Mouse (Mus musculus): ENCODE data around the gene E2f3. TPM values are rescaled to one million over a fixed set of nuclear protein-coding genes. Genes with fewer than 3 reads are reported as not detected.

Gene E2f3
- polyA plus RNA-seq, 1 experiment = 29.7 TPM

DNA sequence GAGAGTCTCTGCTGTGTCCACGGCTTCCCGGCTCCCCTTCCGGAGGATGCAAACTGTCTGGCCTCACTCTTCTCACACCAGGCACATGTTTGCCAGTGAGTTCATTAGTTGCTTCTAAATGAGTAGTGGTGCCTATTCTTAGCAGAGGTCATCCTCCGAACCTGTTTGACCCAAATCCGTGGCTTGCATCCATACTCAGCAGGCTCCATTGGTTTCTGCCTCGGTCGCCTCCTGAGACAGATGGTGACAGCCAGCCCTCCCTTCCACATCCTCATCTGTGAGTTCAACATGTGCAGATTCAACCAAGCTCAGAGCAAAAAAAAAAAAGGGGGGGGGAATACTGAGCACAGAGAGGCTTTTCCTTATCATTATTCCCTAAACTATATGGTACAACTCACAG is 31.7 kb upstream of the E2f3 start:
- no peaks in the 10 kb centered on the region for H3K27me3 ChIP-seq (ENCODE audit: control insufficient read depth, insufficient read depth, low read length, poor library complexity, severe bottlenecking)
- no peak overlapping the region for H3K9ac ChIP-seq (ENCODE audit: low read depth, poor library complexity, severe bottlenecking)
- no peak overlapping the region for H3K27ac ChIP-seq (ENCODE audit: insufficient read depth, low read length)
- H3K36me3 ChIP-seq (ENCODE audit: control insufficient read depth, insufficient read depth, low read length, poor library complexity, severe bottlenecking) = no peaks in the 10 kb centered on the region
- TF ChIP-seq POLR2A (IDR thresholded peaks at IDR 0.05; ENCODE audit: insufficient read depth, low read length) = no peak
- TF ChIP-seq EP300 (IDR thresholded peaks at IDR 0.05; ENCODE audit: insufficient read depth, low read depth, low read length) = no peak
- no peak for TF ChIP-seq CTCF (IDR thresholded peaks at IDR 0.05; ENCODE audit: low read depth, low read length)
- H3K4me3 ChIP-seq (ENCODE audit: low read depth, low read length) = no peak overlapping the region
- no peaks in the 10 kb centered on the region for H3K9me3 ChIP-seq (replicated peaks; ENCODE audit: control insufficient read depth, insufficient read depth, low read length, poor library complexity, severe bottlenecking)
- H3K4me1 ChIP-seq (ENCODE audit: control insufficient read depth, insufficient read depth, low read length) = no peaks in the 10 kb centered on the region

DNA sequence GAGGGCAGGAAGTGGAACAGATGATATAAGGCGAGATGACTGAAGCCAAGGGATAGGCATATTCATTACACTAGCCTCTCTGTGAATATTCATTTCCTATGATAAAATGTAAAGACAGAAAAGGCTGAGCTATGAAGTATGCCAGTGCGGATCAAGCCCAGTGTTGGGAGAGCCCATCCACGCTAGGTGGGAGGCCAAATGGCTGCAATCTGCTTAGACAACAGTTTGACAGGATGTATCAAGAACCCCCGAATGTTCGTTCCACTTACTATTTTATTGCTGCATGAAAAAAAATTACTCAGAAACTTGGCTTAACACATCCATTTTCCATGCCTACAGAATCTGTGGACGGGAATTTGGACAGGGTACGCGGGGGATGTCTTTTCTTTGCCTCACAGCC is 28.7 kb upstream of the E2f3 start:
- Histone ChIP-seq H3K9me3 (replicated peaks; ENCODE audit: control insufficient read depth, insufficient read depth, low read length, poor library complexity, severe bottlenecking) (no peaks in the 10 kb centered on the region), H3K9ac (ENCODE audit: low read depth, poor library complexity, severe bottlenecking) (no peak overlapping the region), H3K36me3 (ENCODE audit: control insufficient read depth, insufficient read depth, low read length, poor library complexity, severe bottlenecking) (no peaks in the 10 kb centered on the region), H3K4me3 (ENCODE audit: low read depth, low read length) (no peak overlapping the region), H3K4me1 (ENCODE audit: control insufficient read depth, insufficient read depth, low read length) (no peaks in the 10 kb centered on the region), H3K27me3 (ENCODE audit: control insufficient read depth, insufficient read depth, low read length, poor library complexity, severe bottlenecking) (no peaks in the 10 kb centered on the region), H3K27ac (ENCODE audit: insufficient read depth, low read length) (no peak overlapping the region)
- TF ChIP-seq CTCF (IDR thresholded peaks at IDR 0.05; ENCODE audit: low read depth, low read length) = no peak
- TF ChIP-seq EP300 (IDR thresholded peaks at IDR 0.05; ENCODE audit: insufficient read depth, low read depth, low read length) = no peak
- no peak for TF ChIP-seq POLR2A (IDR thresholded peaks at IDR 0.05; ENCODE audit: insufficient read depth, low read length)

DNA sequence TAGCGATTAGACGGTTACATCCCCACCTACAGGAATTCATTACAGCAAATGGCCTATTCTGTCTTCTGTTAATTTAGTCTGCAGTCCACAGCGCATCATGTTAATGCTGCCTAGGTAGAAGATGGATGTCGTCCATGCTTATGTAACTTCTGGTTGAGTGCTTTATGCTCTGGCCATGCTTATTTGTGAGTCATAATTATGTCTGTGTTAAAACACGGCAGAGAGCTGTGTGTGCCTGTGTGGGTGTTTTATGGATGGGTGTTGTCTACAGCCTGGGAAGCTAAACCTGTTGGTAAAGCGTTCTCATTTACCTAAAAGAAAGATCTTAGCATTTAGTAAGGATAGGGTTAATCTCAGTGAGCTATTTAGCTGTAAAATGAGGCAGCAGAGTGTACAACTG is 26.4 kb upstream of the E2f3 start:
- Histone ChIP-seq H3K4me1 (ENCODE audit: control insufficient read depth, insufficient read depth, low read length) (no peaks in the 10 kb centered on the region), H3K36me3 (ENCODE audit: control insufficient read depth, insufficient read depth, low read length, poor library complexity, severe bottlenecking) (no peaks in the 10 kb centered on the region), H3K9ac (ENCODE audit: low read depth, poor library complexity, severe bottlenecking) (no peak overlapping the region), H3K27me3 (ENCODE audit: control insufficient read depth, insufficient read depth, low read length, poor library complexity, severe bottlenecking) (no peaks in the 10 kb centered on the region), H3K4me3 (ENCODE audit: low read depth, low read length) (no peak overlapping the region), H3K9me3 (replicated peaks; ENCODE audit: control insufficient read depth, insufficient read depth, low read length, poor library complexity, severe bottlenecking) (no peaks in the 10 kb centered on the region), H3K27ac (ENCODE audit: insufficient read depth, low read length) (no peak overlapping the region)
- TF ChIP-seq EP300 (IDR thresholded peaks at IDR 0.05; ENCODE audit: insufficient read depth, low read depth, low read length) (no peak), POLR2A (IDR thresholded peaks at IDR 0.05; ENCODE audit: insufficient read depth, low read length) (no peak), CTCF (IDR thresholded peaks at IDR 0.05; ENCODE audit: low read depth, low read length) (no peak)

DNA sequence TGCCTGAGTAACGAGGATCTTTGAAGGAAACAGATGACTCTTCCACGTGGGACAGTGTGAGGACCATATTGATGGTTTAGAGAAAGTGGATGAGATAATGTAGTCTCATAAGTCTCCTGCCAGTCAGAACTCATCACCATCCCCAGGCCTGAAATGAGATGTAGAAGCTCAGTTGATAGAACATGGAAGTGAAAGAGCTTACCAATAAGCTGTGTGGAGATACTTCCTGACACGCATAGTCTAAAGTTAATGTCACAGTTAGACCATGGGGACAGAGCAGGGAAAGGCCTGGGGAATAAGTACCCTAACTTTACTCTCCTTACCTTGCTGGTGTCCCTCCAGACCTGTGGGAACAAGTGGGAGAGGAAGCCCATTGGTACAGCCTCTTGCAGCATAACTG is 22.9 kb upstream of the E2f3 start:
- TF ChIP-seq EP300 (IDR thresholded peaks at IDR 0.05; ENCODE audit: insufficient read depth, low read depth, low read length) = no peak
- TF ChIP-seq POLR2A (IDR thresholded peaks at IDR 0.05; ENCODE audit: insufficient read depth, low read length) = no peak
- TF ChIP-seq CTCF (IDR thresholded peaks at IDR 0.05; ENCODE audit: low read depth, low read length) = no peak
- H3K4me3 ChIP-seq (ENCODE audit: low read depth, low read length) = no peak overlapping the region
- no peak overlapping the region for H3K27ac ChIP-seq (ENCODE audit: insufficient read depth, low read length)
- H3K9ac ChIP-seq (ENCODE audit: low read depth, poor library complexity, severe bottlenecking) = no peak overlapping the region
- H3K27me3 ChIP-seq (ENCODE audit: control insufficient read depth, insufficient read depth, low read length, poor library complexity, severe bottlenecking) = no peaks in the 10 kb centered on the region
- no peaks in the 10 kb centered on the region for H3K4me1 ChIP-seq (ENCODE audit: control insufficient read depth, insufficient read depth, low read length)
- no peaks in the 10 kb centered on the region for H3K9me3 ChIP-seq (replicated peaks; ENCODE audit: control insufficient read depth, insufficient read depth, low read length, poor library complexity, severe bottlenecking)
- H3K36me3 ChIP-seq (ENCODE audit: control insufficient read depth, insufficient read depth, low read length, poor library complexity, severe bottlenecking) = no peaks in the 10 kb centered on the region

DNA sequence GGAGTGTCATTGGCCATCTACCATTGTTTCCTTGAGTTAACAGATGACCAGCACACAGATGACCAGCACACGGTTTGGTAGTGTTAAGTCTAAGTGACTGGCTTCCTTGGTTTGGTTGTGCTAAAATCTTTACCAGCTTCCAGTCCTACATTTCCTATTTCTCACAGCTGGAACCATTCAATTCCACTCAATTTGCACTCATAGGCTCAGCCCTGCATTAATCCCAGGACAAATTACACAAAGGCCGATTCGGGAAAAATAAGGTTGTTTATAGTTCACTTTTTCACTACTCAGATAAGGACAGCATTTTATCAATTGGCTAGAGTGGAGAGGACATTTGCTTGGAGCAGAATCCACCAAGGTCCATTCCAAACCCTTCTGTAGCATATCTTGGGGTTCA is 19.6 kb upstream of the E2f3 start:
- H3K9ac ChIP-seq (ENCODE audit: low read depth, poor library complexity, severe bottlenecking) = no peak overlapping the region
- no peak overlapping the region for H3K27ac ChIP-seq (ENCODE audit: insufficient read depth, low read length)
- no peaks in the 10 kb centered on the region for H3K36me3 ChIP-seq (ENCODE audit: control insufficient read depth, insufficient read depth, low read length, poor library complexity, severe bottlenecking)
- TF ChIP-seq CTCF (IDR thresholded peaks at IDR 0.05; ENCODE audit: low read depth, low read length) (no peak), EP300 (IDR thresholded peaks at IDR 0.05; ENCODE audit: insufficient read depth, low read depth, low read length) (no peak), POLR2A (IDR thresholded peaks at IDR 0.05; ENCODE audit: insufficient read depth, low read length) (no peak)
- H3K4me3 ChIP-seq (ENCODE audit: low read depth, low read length) = no peak overlapping the region
- H3K9me3 ChIP-seq (replicated peaks; ENCODE audit: control insufficient read depth, insufficient read depth, low read length, poor library complexity, severe bottlenecking) = no peaks in the 10 kb centered on the region
- no peaks in the 10 kb centered on the region; the same call in 1 of the 2 replicates for H3K27me3 ChIP-seq (ENCODE audit: control insufficient read depth, insufficient read depth, low read length, poor library complexity, severe bottlenecking)
- peaks cover 2% of the 10 kb centered on the region for H3K4me1 ChIP-seq (ENCODE audit: control insufficient read depth, insufficient read depth, low read length)

DNA sequence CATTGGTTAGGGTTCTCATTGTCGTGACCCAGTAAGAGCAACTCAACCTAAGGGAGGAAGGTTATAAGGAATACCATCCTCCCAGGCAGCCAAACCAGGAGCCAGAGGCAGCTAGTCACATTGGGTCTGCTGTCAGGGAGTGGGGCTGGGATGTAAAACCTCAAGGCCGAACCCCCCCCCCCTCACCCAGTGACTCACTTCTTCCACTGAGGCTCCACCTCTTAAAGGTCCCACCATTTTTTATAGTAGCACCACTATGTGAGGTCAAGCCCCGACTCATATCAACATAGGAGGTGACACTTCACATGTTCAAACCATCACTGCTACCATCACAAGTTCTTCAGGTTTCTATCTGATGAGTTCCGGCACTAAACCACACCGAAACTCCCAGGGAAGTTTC is 19.0 kb upstream of the E2f3 start:
- no peaks in the 10 kb centered on the region for H3K9me3 ChIP-seq (replicated peaks; ENCODE audit: control insufficient read depth, insufficient read depth, low read length, poor library complexity, severe bottlenecking)
- H3K27ac ChIP-seq (ENCODE audit: insufficient read depth, low read length) = no peak overlapping the region
- no peak overlapping the region for H3K4me3 ChIP-seq (ENCODE audit: low read depth, low read length)
- no peak for TF ChIP-seq EP300 (IDR thresholded peaks at IDR 0.05; ENCODE audit: insufficient read depth, low read depth, low read length)
- TF ChIP-seq CTCF (IDR thresholded peaks at IDR 0.05; ENCODE audit: low read depth, low read length) = no peak
- no peak for TF ChIP-seq POLR2A (IDR thresholded peaks at IDR 0.05; ENCODE audit: insufficient read depth, low read length)
- peaks cover 2% of the 10 kb centered on the region for H3K4me1 ChIP-seq (ENCODE audit: control insufficient read depth, insufficient read depth, low read length)
- H3K27me3 ChIP-seq (ENCODE audit: control insufficient read depth, insufficient read depth, low read length, poor library complexity, severe bottlenecking) = no peaks in the 10 kb centered on the region; the same call in 1 of the 2 replicates
- no peaks in the 10 kb centered on the region for H3K36me3 ChIP-seq (ENCODE audit: control insufficient read depth, insufficient read depth, low read length, poor library complexity, severe bottlenecking)
- H3K9ac ChIP-seq (ENCODE audit: low read depth, poor library complexity, severe bottlenecking) = no peak overlapping the region
